Mouse (Mus musculus): ENCODE data around the gene Lmtk2. TPM values are rescaled to one million over a fixed set of nuclear protein-coding genes. Genes with fewer than 3 reads are reported as not detected.

Gene Lmtk2
- total and polyA plus RNA-seq, 3 experiments: 12.6 to 14.8 TPM; not detected in 1

- TF ChIP-seq ZKSCAN1 (IDR thresholded peaks at IDR 0.05; ENCODE audit: low read depth, low read length): no peak
- TF ChIP-seq POLR2A (IDR thresholded peaks at IDR 0.05; ENCODE audit: control insufficient read depth in 1 of 2, insufficient read depth in 1 of 2, low read depth in 1 of 2, low read length in 2 of 2, poor library complexity in 1 of 2): no peak
- TF ChIP-seq MAZ (IDR thresholded peaks at IDR 0.05; ENCODE audit: low read depth, low read length): no peak
- no peak for TF ChIP-seq RCOR1 (IDR thresholded peaks at IDR 0.05; ENCODE audit: low read depth, low read length)
- no peak for TF ChIP-seq POLR2AphosphoS2 (IDR thresholded peaks at IDR 0.05; ENCODE audit: low read length)
- no peak for TF ChIP-seq TBP (IDR thresholded peaks at IDR 0.05; ENCODE audit: low read depth, low read length)
- no peak for TF ChIP-seq GATA1 (IDR thresholded peaks at IDR 0.05; ENCODE audit: low read depth, low read length)
- TF ChIP-seq NELFE (IDR thresholded peaks at IDR 0.05; ENCODE audit: low read depth, low read length): no peak
- no peak for TF ChIP-seq UBTF (IDR thresholded peaks at IDR 0.05; ENCODE audit: borderline replicate concordance, insufficient read depth, low read depth, low read length)
- no peak for TF ChIP-seq ELF1 (IDR thresholded peaks at IDR 0.05; ENCODE audit: low read depth, low read length)
- no peaks in the 10 kb centered on the region for H3K9me3 ChIP-seq (replicated peaks; ENCODE audit: insufficient read depth, low read length)
Observed at GRCm38 (mm10) chr5:144195567-144195966, 95.3 kb downstream of the Lmtk2 start.

GRCm38 (mm10) chr5:144200616-144201015 is 100.4 kb downstream of the Lmtk2 start:
- no peak overlapping the region for H3K9ac ChIP-seq (ENCODE audit: control insufficient read depth, low read depth, low read length, poor library complexity, severe bottlenecking)
- H3K79me2 ChIP-seq (ENCODE audit: control insufficient read depth, insufficient read depth, low read length, poor library complexity): no peaks in the 10 kb centered on the region
- TF ChIP-seq BHLHE40 (IDR thresholded peaks at IDR 0.05; ENCODE audit: borderline replicate concordance, low read depth, low read length): no peak
- TF ChIP-seq MAZ (IDR thresholded peaks at IDR 0.05; ENCODE audit: low read depth, low read length): no peak
- no peak for TF ChIP-seq MYB (IDR thresholded peaks at IDR 0.05; ENCODE audit: low read depth, low read length)
- no peak for TF ChIP-seq CHD2 (IDR thresholded peaks at IDR 0.05; ENCODE audit: low read length)
- TF ChIP-seq ZC3H11A (IDR thresholded peaks at IDR 0.05; ENCODE audit: low read depth, low read length): no peak
- TF ChIP-seq EP300 (IDR thresholded peaks at IDR 0.05; ENCODE audit: low read depth in 1 of 2, low read length in 2 of 2): no peak
- no peak for TF ChIP-seq CHD1 (IDR thresholded peaks at IDR 0.05; ENCODE audit: low read depth, low read length)
- no peak for TF ChIP-seq HCFC1 (IDR thresholded peaks at IDR 0.05; ENCODE audit: low read depth, low read length)
- no peaks in the 10 kb centered on the region for H3K36me3 ChIP-seq (ENCODE audit: control insufficient read depth in 1 of 2, insufficient read depth in 2 of 2, low read length in 2 of 2)
- H3K27me3 ChIP-seq (ENCODE audit: control insufficient read depth in 1 of 2, insufficient read depth in 2 of 2, low read length in 2 of 2): no peaks in the 10 kb centered on the region
- H3K4me3 ChIP-seq (ENCODE audit: control insufficient read depth in 1 of 2, insufficient read depth in 1 of 2, low read depth in 2 of 2, low read length in 2 of 2): no peak overlapping the region
- no peak for DNase-seq (ENCODE audit: low read depth, low spot score)
- no peaks in the 10 kb centered on the region for H3K4me1 ChIP-seq (ENCODE audit: control insufficient read depth in 1 of 2, insufficient read depth in 2 of 2, low read length in 2 of 2)
- H3K27ac ChIP-seq (ENCODE audit: control insufficient read depth, low read depth, low read length): no peak overlapping the region
- no peaks in the 10 kb centered on the region for H3K9me3 ChIP-seq (replicated peaks; ENCODE audit: insufficient read depth, low read length)

More at GRCm38 (mm10) chr5:144195567-144195966, 95.3 kb downstream of the Lmtk2 start:
- DNase-seq (ENCODE audit: low read depth, low spot score): no peak
- Histone ChIP-seq H3K9ac (ENCODE audit: control insufficient read depth, low read depth, low read length, poor library complexity, severe bottlenecking) (no peak overlapping the region), H3K79me2 (ENCODE audit: control insufficient read depth, insufficient read depth, low read length, poor library complexity) (no peaks in the 10 kb centered on the region), H3K4me1 (ENCODE audit: control insufficient read depth in 1 of 2, insufficient read depth in 2 of 2, low read length in 2 of 2) (peaks cover 0 to 2% of the 10 kb centered on the region in 2 experiments; a peak in 2 of 4 replicates), H3K4me3 (ENCODE audit: control insufficient read depth in 1 of 2, insufficient read depth in 1 of 2, low read depth in 2 of 2, low read length in 2 of 2) (no peak overlapping the region), H3K27ac (ENCODE audit: control insufficient read depth, low read depth, low read length) (no peak overlapping the region), H3K36me3 (ENCODE audit: control insufficient read depth in 1 of 2, insufficient read depth in 2 of 2, low read length in 2 of 2) (no peaks in the 10 kb centered on the region; a peak in 1 of 4 replicates), H3K27me3 (ENCODE audit: control insufficient read depth in 1 of 2, insufficient read depth in 2 of 2, low read length in 2 of 2) (no peaks in the 10 kb centered on the region)
